Mouse (Mus musculus) embryonic fibroblast, embryonic 13.5 days (primary cell): Measurements from ENCODE around the gene Catip.

Experiments
- CTCF ChIP-seq: IDR thresholded peaks from 2 replicates; pipeline ENCODE4 v1.5.1; 2011; ENCODE audit warnings: mild to moderate bottlenecking, control low read depth, low read length, moderate library complexity, borderline replicate concordance; ENCODE audit not compliant: insufficient read depth
- POLR2A ChIP-seq: IDR thresholded peaks from 2 replicates; pipeline ENCODE4 v1.6.1; 2011; ENCODE audit warnings: low read depth, mild to moderate bottlenecking, control low read depth, low read length, moderate library complexity

DNA sequence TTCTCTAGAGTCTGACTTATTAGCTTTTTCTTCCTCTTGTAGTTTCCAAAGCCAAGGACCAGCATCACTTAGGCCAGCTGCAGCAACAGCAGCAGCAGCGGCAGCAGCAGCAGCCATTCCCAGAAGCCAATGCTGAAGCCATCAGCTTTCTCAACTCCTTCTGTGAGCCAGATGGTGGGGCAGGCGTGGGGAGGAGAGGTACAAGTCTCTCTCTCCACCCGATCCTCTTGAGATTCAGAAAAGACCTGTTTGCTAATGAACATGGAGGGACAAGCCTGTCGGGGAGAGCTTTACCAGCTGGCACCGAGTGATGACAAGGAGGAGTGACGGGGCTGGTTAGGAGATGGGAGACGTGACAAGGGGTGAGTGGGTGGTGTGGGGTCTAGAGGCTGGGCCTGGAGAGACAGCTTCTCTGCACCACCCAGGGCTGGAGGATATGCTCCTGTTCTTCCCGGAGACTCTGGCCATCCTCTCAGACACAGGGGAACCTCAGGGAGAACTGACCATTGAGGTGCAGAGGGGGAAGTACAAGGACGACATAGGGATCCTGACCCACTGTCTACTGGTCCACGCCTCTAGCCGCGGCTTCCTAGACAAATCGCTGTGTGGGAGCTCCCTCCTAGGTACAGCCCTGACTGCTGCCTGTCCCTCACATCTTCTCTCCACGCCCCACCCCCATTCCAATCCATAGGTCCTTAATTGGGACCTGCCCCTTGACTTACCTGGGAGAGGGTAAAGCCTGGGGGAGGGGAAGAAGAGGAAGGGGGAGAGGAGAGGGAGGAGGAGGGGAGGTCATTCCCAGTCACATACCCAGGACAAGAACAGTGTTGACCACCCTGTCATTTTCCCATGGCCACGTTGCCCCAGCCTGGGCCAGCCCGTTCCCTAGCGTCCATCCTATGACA is 669 bp downstream of the Catip start:
- TF ChIP-seq CTCF = no peak
- TF ChIP-seq POLR2A = no peak
